Mouse (Mus musculus) kidney, adult 11 months (tissue): ENCODE data around the gene Shank3.

ENCODE experiments used
- DNase-seq: peaks from one replicate; pipeline ENCODE4 v3.0.0; 2022

The Shank3 gene

DNA sequence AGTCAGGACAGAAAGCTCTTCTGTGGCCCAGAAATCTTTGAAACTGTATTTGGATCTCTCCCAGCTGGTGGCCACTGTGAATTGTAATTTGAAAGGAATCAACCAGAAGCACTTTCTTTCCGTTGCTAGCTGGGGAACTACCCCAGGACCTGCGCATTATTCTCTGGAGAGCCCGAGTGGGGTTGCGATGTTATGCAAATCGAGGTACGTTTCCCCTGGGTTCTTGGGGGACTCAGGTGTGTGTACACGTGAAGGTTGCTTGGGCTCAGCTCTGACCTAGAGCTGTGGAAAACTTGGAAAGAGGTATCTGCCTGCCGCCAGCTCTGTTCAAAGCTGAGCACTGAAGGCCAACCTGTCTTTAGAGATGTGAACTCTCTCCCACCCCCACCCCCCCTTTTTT is 21.6 kb upstream of the Shank3 start:
- DNase-seq: peak; percentile 34

DNA sequence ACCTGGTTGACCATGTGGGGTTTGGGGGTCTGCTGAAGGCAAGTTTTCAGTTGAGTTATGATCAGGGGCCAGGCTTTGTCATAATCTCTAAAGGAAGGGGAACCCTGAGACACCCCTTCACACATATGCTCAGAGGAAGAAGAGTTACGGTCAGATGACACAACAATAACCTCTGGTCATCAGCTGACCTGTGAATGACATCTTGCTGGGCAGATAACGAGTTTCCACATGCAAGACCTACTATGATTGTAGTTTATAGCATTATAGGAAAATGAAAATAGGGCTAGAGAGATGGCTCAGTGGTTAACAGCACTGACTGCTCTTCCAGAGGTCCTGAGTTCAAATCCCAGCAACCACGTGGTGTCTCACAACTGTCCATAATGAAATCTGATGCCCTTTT is 20.8 kb upstream of the Shank3 start:
- DNase-seq: no peak

DNA sequence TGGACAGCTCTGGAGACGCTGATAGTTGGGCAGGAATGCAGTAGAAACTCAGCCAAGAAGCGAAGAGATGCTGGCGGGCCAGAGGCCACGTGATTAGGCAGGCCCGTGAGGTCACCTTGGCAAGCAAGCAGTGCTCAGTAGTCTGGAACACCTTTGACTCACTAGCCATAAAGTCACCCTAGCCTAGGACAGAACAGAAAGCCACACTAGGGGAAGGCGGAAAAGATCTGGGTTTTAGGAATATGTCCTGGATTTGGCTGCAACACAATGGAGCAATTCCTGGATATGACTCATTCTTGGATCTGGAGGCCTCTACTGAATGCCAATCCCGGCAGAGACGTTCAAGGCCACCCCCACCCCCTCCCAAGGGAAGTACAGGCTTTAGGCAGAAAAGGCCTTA is 18.8 kb upstream of the Shank3 start:
- peak; percentile 91 for DNase-seq

DNA sequence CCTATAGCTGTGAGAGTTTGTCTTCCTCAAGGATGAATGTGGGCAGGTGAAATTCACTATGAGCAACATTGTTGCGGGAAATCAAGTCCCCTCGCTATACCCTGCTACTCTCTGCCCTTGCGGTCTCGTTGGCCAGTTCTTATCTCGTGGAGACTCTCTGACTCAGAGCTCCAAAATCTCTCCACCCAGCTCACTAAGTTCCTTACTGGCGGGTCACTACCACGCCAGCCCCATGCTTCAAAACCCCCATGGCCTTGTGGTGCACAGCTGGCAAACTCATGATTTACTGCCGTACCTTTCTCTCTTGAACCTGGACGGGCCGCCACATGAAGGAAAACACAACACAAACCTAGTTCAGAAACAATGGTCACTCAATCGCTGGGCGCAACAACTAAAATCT is 11.2 kb upstream of the Shank3 start:
- DNase-seq: no peak

DNA sequence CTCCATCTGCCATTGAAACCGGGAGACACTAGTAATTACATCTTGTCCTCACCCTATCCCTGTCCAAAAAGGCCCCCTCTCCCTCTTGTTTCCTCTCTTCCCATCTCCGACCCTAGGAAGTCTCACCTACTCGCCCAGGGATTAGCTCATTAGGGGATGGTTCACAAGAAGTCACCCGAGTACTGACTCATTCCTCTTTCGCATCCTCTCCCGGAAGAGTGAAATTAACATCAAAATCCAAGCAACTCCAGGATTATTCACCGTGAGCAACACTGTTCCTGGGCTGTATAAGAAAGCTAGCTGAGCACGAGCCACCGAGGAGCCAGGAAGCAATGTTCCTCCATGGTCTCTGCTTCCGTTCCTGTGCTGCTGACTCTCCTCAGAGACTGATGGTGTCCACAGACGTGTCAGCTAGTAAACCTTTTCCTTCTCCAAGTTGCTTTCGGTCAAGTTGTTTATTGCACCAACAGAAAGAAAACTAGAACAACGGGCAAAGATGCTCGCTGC is 10.8 kb upstream of the Shank3 start:
- no peak for DNase-seq

DNA sequence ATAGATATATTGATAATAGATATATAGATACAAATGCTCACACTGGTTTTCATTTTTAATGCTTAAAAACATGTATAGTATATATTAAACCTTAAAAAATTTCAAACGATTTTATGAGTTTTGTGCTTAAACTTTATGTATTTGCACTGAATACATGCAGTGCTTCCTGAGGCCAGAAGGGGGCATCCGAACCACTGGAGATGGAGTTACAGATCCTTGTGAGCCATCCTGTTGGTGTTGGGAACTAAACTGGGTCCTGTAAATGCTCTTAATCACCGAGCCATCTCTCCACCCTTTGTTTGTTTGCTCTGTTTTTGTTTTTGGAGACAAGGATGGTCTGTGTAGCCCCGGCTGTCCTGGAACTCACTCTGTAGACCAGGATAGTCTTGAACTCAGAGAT is 4.5 kb upstream of the Shank3 start:
- DNase-seq: no peak

DNA sequence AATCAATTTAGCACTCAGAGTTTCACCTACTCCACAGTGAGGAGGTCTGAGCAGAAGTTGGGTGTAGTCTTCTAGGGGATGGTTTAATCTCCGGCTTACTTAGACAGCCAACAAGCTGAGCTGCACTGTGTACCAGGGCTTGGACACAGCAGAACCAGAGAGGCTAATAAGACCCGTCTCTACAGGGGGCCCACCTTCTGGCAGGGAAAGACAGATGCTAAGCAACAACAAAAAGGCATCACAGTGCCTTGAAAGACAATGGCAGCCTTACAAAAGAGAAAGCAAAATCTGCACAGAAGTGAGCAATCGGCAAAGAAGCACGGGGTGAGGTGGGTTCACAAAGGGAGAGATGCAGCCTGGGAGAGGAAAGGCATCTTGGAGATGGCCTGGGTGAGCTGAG is 3.3 kb upstream of the Shank3 start:
- no peak for DNase-seq

DNA sequence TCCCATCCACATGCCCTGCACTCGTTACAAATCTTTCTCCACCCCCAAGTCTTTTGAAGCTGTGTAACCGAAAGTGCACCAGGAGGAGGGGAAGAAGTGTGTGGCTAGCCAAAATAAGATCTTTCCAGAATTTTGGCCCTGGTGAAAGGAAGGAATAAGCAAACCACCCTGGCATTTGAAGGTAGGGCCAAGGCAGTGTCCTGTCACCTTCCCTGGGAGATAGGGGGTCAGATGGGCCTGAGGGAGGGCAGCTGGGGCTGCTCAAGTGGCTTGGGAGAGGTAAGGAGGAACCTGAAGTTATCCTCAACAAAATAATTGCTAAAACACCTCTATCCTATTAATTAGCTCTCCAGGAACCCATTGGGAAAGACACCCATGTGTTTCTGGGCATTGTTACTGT is 2.6 kb upstream of the Shank3 start:
- DNase-seq: no peak

DNA sequence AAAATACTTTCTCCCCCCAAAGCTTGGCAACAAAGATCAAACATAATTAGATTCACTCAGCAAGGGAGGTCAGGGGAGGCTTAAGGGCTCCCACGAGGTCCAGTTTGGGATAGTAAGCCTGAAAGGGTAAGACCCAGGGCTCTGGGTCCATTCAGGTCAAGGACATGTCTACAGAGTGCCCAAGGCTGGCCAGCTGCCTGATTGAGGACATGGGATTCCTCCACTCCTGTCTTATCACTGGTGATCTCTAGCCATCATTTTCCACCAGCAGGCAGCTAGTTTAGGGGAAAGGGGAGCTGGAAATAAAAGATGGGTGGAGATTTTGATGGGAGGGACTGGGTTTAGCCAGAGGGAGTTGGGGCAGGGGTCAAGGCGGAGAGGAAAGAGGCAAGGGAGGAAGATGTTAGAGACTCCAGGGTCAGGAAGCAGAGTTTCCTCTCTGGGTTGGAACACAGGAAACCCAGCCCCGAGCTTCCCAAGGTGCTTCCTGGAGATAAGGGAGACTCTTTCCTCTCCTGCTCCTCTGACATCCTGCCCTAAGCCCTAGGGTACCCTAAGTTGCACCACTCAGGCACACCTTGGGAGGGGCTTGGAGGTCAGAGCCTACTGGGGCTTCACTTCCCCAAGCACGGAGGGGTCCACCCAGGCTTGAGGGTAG is 1.9 kb upstream of the Shank3 start:
- peak; percentile 84 for DNase-seq

DNA sequence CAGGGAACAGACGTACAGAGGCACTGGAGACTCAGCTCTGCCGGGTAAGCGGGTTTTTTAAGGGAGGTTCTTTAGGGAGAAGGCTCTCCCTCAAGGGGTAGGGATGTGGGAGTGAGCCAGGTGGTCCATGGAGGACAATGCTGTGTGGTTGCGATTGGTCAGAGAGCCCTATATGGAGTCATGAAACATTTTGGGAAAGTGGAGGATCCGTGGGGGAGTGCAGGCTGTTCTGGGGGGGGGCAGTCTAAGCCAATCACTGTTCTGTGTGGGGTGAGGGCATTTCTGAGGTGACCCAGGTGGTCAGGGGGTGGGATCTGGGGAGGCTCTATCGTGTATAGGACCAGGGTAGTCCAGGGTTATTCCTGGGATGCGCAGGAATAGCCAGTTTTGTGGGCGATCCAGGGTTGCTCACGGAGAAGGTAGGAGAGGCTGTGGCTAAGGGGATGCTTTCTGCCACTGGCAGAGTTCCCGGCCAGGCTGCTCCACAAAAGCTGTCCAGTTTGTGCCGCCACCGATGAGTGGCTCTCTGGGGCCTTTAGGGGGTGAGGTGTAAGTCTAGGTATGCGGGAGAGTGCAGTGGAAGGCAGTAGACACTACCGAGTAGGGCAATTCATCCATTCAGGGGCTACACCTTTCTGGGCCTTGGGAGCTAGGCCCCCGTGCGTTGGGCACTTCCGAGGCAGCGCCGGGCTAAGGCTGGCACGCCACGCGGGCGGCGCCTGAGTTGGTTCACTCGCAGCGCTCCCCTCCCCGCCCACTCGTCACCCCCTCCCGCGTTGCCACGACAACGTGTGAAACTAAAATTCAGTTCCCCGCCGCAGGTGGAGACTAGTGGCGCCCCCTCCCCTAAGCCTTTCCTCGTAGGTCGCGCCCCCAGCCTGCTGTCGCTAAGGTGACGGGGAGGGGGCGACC is 1.1 kb upstream of the Shank3 start:
- peak; percentile 17 for DNase-seq

DNA sequence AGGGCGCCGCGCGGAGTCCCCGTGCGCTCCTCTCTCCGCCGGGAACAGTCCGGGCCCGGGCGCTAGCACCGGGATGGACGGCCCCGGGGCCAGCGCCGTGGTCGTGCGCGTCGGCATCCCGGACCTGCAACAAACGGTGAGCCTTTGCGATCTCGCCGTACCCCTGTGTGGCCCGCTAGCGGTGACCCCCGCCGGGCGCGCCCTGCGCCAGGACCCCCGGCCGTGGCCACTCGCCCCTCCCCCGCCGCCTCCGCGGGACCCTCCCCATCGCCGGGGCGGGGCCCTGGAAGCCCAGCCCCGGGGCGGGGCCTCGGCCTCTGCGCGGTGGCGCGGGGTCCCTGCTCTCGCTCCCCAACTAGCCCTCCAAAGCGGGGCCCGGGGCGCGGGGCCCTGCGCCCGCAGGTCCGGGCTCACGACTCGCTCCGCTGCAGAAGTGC is 379 bp downstream of the Shank3 start:
- peak; percentile 15 for DNase-seq

DNA sequence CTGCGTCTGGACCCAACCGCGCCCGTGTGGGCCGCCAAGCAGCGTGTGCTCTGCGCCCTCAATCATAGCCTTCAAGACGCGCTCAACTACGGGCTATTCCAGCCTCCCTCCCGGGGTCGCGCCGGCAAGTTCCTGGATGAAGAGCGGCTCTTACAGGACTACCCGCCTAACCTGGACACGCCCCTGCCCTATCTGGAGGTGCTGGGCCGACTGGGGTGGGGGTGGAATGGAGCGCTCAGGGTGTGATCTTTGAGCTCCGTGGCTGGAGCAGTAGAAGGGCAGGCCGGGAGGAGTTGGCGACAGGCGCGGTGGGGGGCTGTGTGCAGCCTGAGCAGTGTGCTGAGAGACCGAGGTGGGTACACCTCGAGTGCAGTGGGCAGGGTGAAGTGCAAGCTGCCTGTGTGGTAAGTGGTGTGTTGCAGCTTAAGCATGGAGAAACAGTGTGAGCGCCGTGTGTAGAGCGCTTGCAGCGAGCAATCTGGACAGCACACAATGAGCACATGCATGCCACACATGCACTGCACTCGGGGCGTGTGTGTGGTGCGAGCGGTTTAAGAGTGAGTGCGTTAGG is 883 bp downstream of the Shank3 start:
- DNase-seq: peak; percentile 17

DNA sequence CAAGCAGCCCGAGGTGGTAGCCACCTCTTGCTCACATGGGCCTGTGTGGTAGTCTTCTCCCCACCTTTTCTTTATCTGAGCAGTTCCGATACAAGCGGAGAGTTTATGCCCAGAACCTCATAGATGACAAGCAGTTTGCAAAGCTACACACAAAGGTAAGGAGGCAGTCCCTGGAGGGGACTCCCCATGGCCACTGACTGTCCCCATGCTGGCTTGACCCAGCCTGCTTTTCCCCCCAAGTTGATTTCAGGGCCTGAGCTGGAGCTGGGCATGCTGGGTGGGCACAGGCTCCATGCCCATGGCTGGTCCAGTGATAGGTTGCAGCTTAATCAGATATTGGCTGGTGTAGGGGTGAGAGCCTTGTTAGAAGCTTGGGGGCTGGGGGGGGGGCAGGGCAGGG is 1.9 kb downstream of the Shank3 start:
- DNase-seq: no peak

DNA sequence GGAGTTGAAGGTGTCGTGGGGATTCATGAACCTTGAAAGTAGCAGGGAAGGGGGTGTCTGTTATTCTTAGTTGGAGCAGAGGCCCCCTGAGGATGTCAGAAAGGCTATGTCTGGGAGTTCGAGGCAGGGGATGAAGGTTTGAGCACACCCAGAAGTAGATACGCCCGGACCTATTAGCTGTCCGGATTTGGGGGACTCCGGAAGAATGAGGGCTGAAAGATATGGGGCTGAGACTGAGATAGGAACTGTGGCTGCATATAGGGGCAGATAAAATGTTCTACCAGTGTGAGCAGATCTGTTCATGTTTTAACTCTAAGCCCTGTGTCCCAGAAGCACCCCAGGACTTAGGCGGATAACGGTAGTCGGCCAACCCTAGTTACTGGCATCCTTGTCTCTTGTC is 5.4 kb downstream of the Shank3 start:
- DNase-seq: no peak

DNA sequence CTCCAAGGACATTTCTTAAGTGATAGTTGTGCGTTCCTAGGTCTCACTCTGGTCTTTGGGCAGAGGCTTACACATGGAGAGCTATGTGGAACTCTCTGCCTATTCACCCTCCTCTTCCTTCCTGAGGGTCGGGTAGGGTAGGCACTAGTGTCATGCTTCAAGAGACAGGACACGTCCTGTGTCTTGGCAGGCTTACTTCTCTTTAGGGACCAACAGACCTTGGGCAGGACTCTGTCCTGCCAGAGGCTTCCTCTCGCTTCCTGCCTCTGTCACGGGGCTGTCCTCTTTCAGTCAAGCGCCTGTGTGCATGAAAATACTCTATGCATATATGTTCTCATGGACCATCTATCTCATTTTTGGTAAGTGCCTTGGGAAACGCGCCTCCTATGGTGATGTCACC is 8.3 kb downstream of the Shank3 start:
- no peak for DNase-seq

DNA sequence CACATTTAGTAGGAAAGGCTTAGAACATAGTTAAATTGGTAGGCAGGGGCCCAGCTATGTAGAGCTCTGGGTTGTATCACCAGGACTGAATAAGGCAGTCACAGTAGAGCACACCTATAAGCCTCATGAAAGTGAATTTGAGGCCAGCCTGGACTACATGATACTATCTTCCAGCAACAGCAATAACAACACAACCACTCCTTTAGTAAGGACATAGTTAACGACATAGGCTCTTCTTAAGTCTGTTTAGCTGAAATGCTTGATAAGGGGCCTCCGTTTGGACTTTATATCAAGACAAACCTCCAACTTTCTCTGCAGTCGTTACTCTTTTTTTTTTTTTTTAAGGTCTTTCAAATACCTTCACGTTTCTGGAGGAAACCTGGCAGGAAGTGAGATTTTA is 13.3 kb downstream of the Shank3 start:
- DNase-seq: no peak

DNA sequence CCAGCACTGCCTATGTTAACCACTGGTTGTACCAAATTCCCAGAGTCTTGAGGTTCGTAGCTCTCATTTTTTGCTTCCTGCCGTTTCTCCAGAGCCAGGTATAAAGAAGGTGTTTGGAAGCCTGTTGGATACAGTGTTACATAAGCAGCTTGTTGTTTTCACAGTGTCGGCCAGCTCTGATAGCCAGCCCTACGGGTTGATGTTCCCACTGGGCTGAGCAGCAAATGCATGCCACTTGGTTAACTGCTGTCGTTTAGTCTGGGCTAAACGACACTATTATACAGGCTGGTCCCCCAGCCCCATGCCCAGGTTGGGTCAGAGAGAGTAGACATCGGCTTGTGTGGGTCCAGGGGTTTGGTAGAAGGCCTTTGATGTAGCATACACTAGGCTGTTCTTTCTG is 22.5 kb downstream of the Shank3 start:
- DNase-seq: no peak

DNA sequence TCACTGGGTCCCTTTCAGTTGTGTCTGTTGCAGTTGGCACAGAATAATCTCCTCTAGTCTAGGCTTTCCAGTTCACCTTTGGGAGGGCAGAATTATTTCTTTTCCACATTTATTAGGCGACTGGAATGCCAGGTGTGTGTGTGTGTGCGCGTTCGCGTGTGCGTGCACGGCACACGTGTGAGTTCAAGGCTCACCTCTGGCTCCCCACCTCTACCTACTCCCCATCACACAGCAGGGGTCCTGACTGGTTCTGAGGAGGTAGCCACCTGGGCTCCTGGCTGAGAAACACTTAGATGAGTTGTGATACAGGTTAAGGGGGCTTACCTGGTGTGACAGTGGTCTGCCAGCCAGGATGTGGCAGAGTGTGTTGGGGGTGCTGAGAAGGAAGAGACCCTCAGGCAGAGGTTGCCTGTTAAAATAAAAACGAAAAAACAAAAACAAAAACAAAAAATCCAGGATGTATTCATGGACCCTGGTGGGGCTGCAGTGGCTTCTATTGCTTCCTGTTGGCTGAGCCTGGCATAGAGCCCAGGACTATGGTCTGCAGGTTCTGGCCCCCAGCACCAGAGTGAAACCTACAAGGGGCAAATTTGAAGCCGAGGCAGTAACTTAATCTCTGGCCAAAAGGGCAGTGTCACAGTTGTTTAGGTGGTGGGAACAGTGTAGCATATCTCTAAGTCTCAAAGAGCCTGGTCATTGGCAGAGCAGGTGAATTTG is 23.3 kb downstream of the Shank3 start:
- DNase-seq: no peak

DNA sequence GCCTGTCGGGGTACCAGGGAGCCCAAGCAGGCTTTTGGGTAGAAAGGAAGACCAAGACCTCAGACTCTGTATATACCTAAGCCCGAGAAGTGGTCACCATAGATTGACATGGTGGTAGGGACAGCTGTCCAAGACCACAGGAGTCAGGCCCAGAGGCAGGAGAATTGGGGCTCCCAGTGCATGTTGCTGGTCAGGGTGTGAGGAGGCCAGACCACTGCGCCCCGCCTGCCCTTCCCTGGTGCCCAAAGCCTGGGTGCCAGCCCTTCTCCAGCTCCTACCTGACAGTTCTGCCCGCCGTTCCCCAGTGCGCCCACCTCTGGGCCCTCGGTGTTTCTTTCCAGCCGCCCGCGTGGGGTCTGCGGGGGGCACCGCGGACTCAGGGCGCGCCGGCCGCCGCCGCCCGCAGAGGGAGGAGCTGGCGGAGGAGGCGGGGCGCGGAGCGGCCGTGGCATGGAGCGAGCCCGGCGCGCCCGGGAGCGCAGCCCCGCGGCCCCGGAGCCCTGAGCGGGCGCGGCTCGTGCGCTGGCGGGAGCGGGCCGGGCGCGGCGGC is 23.9 kb downstream of the Shank3 start:
- DNase-seq: no peak

DNA sequence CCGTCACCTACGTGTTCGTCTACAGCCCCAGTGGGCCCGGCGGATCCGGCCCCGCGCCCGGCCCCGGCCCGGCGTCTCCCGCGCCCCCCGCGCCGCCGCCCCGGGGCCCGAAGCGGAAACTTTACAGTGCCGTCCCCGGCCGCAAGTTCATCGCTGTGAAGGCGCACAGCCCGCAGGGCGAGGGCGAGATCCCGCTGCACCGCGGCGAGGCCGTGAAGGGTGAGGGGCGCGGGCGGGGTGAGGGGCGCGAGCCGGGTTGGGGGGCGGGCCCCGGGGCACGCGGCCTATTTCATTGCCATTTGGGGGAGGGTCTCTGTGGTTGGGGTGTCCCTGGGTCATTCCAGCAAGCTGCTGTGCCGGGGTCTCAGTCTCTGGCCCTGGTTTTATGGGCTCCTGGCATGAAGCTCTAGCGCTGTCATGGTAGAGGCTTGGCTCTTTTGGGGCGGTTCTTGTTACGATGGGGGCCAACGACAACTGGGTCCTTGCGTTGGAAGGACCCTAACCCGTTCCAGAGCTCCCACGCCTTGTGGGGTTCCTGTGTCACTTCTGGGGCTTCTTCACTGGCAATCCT is 24.7 kb downstream of the Shank3 start:
- no peak for DNase-seq

DNA sequence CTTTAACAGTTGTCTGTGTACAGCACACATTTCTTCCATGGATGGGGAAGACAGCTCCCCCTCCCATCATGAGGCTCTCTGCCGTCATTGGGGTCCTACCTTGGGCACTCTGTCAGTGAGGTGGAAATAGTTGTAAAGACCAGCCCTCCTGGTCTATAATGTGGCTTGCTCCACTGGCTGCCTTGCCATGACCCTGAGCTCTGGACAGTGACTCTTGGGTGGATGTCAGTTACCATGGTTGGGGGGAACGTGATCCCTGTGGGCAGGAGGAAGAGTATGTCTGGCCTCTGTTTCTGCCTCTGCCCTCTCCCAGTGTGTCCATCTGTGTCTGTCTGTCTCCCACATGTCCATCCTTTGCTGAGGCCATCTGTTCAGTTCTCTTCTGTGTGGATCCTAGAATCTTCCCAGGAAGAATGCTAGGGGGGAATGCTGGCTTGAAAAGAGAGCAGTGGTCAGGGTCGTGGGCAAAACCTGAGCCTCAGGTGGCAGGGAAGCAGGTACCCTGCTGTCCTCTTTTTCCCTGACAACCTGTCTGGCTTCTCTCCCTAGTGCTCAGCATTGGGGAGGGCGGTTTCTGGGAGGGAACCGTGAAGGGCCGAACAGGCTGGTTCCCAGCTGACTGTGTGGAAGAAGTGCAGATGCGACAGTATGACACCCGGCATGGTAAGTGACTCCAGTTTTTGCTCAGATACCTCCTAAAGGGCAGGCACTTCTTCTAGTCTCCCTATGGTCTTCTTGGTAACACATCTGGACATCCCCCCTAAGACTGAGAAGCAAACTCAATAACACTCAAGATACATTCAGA is 25.4 kb downstream of the Shank3 start:
- no peak for DNase-seq

DNA sequence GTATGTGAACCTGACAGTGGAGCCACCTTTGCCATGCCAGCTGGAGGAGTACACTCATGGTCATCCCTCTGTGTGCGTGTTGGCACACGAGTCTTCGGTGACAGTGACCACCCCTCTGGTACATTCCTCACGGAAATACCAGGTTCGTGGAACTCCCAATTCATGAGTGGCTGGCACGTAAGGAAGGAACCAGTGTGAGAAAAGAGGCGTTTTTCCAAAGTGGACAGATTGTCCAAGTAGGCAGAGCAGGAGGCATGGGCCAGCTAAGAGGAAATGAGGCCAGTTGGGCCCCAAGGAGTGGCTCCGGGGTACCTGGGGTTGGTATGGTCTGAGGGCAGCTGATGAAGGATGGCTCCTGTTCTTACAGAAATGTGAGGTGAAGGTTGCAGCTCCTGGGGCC is 26.0 kb downstream of the Shank3 start:
- DNase-seq: no peak
